Mouse (Mus musculus) CH12.LX (cell line): ENCODE measurements around the gene Prkg1. TPM values are rescaled to one million over a fixed set of nuclear protein-coding genes. Genes with fewer than 3 reads are reported as not detected.

Experiments used
- DNase-seq: peaks from one replicate; pipeline ENCODE4 v3.0.0-alpha.2; 2013; ENCODE audit errors: extremely low read depth
- H3K27ac ChIP-seq: 2 replicates; pipeline ENCODE4 v1.5.1; 2012; ENCODE audit warnings: low read depth, mild to moderate bottlenecking, control low read depth, moderate library complexity; ENCODE audit not compliant: insufficient read depth
- H3K27me3 ChIP-seq: replicated peaks from 2 replicates; pipeline ENCODE3; 2012; ENCODE audit warnings: inconsistent platforms
- H3K36me3 ChIP-seq, 2 experiments: replicated peaks in 1 of 2; 2 replicates each; pipeline versions ENCODE3 to v1.6.1; 2012; ENCODE audit warnings: inconsistent platforms in 1 of 2, low read length in 1 of 2, mild to moderate bottlenecking in 1 of 2, mixed read lengths in 1 of 2, moderate library complexity in 1 of 2; ENCODE audit not compliant: control insufficient read depth in 1 of 2, insufficient read depth in 1 of 2
- H3K4me1 ChIP-seq, 2 experiments: 2 replicates each; pipeline ENCODE4 v1.6.1; 2012; ENCODE audit warnings: inconsistent platforms in 1 of 2, moderate library complexity in 1 of 2; ENCODE audit not compliant: insufficient read depth in 2 of 2, control insufficient read depth in 1 of 2
- H3K4me2 ChIP-seq: 2 replicates; pipeline ENCODE4 v1.6.1; 2012; ENCODE audit warnings: low read depth, mild to moderate bottlenecking, control low read depth; ENCODE audit not compliant: poor library complexity, insufficient read depth, severe bottlenecking
- H3K4me3 ChIP-seq, 3 experiments: fragments of 150-350 bp in 1 of 3; sonication (generic) in 1 of 3; replicated peaks in 1 of 3; 2 replicates each; pipeline versions ENCODE3 to v1.5.1; 2011 to 2012; ENCODE audit warnings: low read depth in 2 of 3, low read length in 2 of 3, mild to moderate bottlenecking in 2 of 3, moderate library complexity in 2 of 3, control low read depth in 1 of 3, improper control_type of control experiment in 1 of 3, inconsistent platforms in 1 of 3, mixed read lengths in 1 of 3; ENCODE audit not compliant: poor library complexity in 1 of 3
- H3K79me2 ChIP-seq: replicated peaks from 2 replicates; pipeline ENCODE4 v1.6.1; 2012; ENCODE audit warnings: mild to moderate bottlenecking, moderate library complexity; ENCODE audit not compliant: control insufficient read depth, poor library complexity, insufficient read depth, severe bottlenecking; ENCODE audit errors: extremely low read depth
- H3K9ac ChIP-seq: 2 replicates; pipeline ENCODE4 v1.6.1; 2012; ENCODE audit warnings: low read depth, mild to moderate bottlenecking, control low read depth, moderate library complexity; ENCODE audit not compliant: insufficient read depth
- H3K9me3 ChIP-seq: replicated peaks from 2 replicates; pipeline ENCODE3; 2012; ENCODE audit warnings: low read length, inconsistent platforms, mixed read lengths
- BHLHE40 ChIP-seq: IDR thresholded peaks from 2 replicates; pipeline ENCODE4 v1.6.1; 2011; ENCODE audit warnings: mild to moderate bottlenecking, low read depth, low read length, improper control_type of control experiment
- CTCF ChIP-seq, 2 experiments: IDR thresholded peaks in 1 of 2; conservative IDR thresholded peaks in 1 of 2; 2 replicates each; pipeline ENCODE4 v1.5.1; 2011 to 2012; ENCODE audit warnings: low read depth in 2 of 2, low read length in 2 of 2, improper control_type of control experiment in 1 of 2, inconsistent platforms in 1 of 2, mild to moderate bottlenecking in 1 of 2, moderate library complexity in 1 of 2
- EP300 ChIP-seq: IDR thresholded peaks from 2 replicates; pipeline ENCODE4 v1.6.1; 2011; ENCODE audit warnings: low read length, improper control_type of control experiment
- HCFC1 ChIP-seq: IDR thresholded peaks from 2 replicates; pipeline ENCODE4 v1.6.1; 2012; ENCODE audit warnings: low read depth, mild to moderate bottlenecking, inconsistent platforms, low read length, improper control_type of control experiment
- IRF4 ChIP-seq: IDR thresholded peaks from 2 replicates; pipeline ENCODE4 v1.6.1; 2014; ENCODE audit warnings: low read depth, mild to moderate bottlenecking, inconsistent platforms, low read length, improper control_type of control experiment
- JUN ChIP-seq: IDR thresholded peaks from 2 replicates; pipeline ENCODE4 v1.6.1; 2011; ENCODE audit warnings: low read depth, mild to moderate bottlenecking, low read length, improper control_type of control experiment, moderate library complexity; ENCODE audit not compliant: insufficient read depth
- KAT2A ChIP-seq: IDR thresholded peaks from 2 replicates; pipeline ENCODE4 v1.6.1; 2012; ENCODE audit warnings: low read length, improper control_type of control experiment, inconsistent platforms; ENCODE audit not compliant: insufficient replicate concordance
- MAFK ChIP-seq: IDR thresholded peaks from 2 replicates; pipeline ENCODE4 v1.6.1; 2011; ENCODE audit warnings: low read length, improper control_type of control experiment; ENCODE audit not compliant: insufficient replicate concordance
- MAX ChIP-seq: IDR thresholded peaks from 2 replicates; pipeline ENCODE4 v1.6.1; 2011; ENCODE audit warnings: low read length, improper control_type of control experiment
- MXI1 ChIP-seq: IDR thresholded peaks from 2 replicates; pipeline ENCODE4 v1.6.1; 2011; ENCODE audit warnings: mild to moderate bottlenecking, low read depth, low read length, improper control_type of control experiment
- NELFE ChIP-seq: IDR thresholded peaks from 2 replicates; pipeline ENCODE4 v1.6.1; 2011; ENCODE audit warnings: low read depth, low read length, improper control_type of control experiment
- NRF1 ChIP-seq: IDR thresholded peaks from 2 replicates; pipeline ENCODE4 v1.6.1; 2014; ENCODE audit warnings: low read depth, mild to moderate bottlenecking, inconsistent platforms, low read length, improper control_type of control experiment, moderate library complexity
- POLR2A ChIP-seq: IDR thresholded peaks from 2 replicates; pipeline ENCODE4 v1.6.1; 2011; ENCODE audit warnings: low read depth, mild to moderate bottlenecking, improper control_type of control experiment, low read length
- RAD21 ChIP-seq: IDR thresholded peaks from 2 replicates; pipeline ENCODE4 v1.6.1; 2011; ENCODE audit warnings: low read depth, mild to moderate bottlenecking, low read length, improper control_type of control experiment, moderate library complexity
- RCOR1 ChIP-seq: conservative IDR thresholded peaks from 2 replicates; pipeline ENCODE4 v1.6.1; 2012; ENCODE audit warnings: low read depth, mild to moderate bottlenecking, inconsistent platforms, low read length, improper control_type of control experiment
- SMC3 ChIP-seq: IDR thresholded peaks from 2 replicates; pipeline ENCODE4 v1.6.1; 2011; ENCODE audit warnings: low read depth, low read length, improper control_type of control experiment
- ZKSCAN1 ChIP-seq: IDR thresholded peaks from 2 replicates; pipeline ENCODE4 v1.6.1; 2012; ENCODE audit warnings: low read depth, inconsistent platforms, low read length, improper control_type of control experiment, borderline replicate concordance
- dilution Hi-C: fragments of 300-500 bp; cut with MboI; formaldehyde crosslinking; loops from 2 replicates; pipeline ENCODE4 v1.14.3; 2020; ENCODE audit warnings: low sequenced_read_pairs; ENCODE audit not compliant: extremely low pct_unique_long_range_greater_than_20kb, extremely low pct_ligation_motif_present
- in situ Hi-C: fragments of 300-500 bp; cut with MboI; formaldehyde crosslinking; loops from 3 replicates; pipeline ENCODE4 v1.14.3; 2019; ENCODE audit warnings: low sequenced_read_pairs, low pct_ligation_motif_present, low pct_unique_long_range_greater_than_20kb, mixed read lengths
- polyA plus RNA-seq: library from polyadenylated mRNA; unstranded; fragments of >175 nt; gene quantifications from 2 replicates; pipeline ENCODE4 v1.2.1, GENCODE M21; 2012; ENCODE audit warnings: low read depth; ENCODE audit not compliant: insufficient read length
- total RNA-seq, 2 experiments: library from RNA; depleted of rRNA; stranded (reverse); fragments of 300-350 nt in 1 of 2; fragments of >200 nt in 1 of 2; gene quantifications; 2 replicates each; pipeline ENCODE4 v1.2.3; 2012 to 2014

Prkg1 gene
- total and polyA plus RNA-seq, 3 experiments, result not detected

DNA sequence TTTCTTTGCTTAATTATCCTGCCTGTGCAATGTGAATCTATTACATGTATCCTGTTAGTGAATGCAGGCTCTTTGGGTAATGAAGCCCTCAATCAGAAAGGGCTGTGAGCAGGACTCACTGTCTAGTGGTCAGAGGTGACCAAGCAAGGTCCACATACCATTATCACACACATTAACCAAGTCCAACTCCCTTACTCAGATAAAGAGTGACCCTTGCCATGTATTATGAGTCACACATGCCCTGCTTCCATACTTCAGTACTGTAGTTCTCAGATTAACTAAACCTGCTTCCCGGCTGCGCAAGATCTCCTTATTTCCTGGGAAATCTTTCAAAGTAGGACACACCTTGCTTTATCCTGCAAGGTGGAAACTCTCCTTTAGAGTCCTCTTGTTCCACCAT, 1073.6 kb downstream of the Prkg1 start:
- DNase-seq, result no peak
- TF ChIP-seq HCFC1 (no peak), NELFE (no peak), ZKSCAN1 (no peak), POLR2A (no peak), MXI1 (no peak), RCOR1 (no peak), CTCF (conservative IDR thresholded peaks at IDR 0.05 in 1 of 2, IDR thresholded peaks at IDR 0.05 in 1 of 2; ENCODE audit: low read depth in 2 of 2, low read length in 2 of 2) (no peak), KAT2A (no peak)
- TF ChIP-seq, all 38 proteins: peak for 0
- Histone ChIP-seq H3K27me3 (no peaks in the 10 kb centered on the region), H3K4me2 (no peak overlapping the region), H3K27ac (no peak overlapping the region), H3K9ac (no peak overlapping the region), H3K4me3 (no peak overlapping the region), H3K4me1 (no peaks in the 10 kb centered on the region), H3K9me3 (no peaks in the 10 kb centered on the region), H3K79me2 (no peaks in the 10 kb centered on the region), H3K36me3 (no peaks in the 10 kb centered on the region)
- dilution Hi-C loops, result no loop called here
- in situ Hi-C loops, result no loop called here

DNA sequence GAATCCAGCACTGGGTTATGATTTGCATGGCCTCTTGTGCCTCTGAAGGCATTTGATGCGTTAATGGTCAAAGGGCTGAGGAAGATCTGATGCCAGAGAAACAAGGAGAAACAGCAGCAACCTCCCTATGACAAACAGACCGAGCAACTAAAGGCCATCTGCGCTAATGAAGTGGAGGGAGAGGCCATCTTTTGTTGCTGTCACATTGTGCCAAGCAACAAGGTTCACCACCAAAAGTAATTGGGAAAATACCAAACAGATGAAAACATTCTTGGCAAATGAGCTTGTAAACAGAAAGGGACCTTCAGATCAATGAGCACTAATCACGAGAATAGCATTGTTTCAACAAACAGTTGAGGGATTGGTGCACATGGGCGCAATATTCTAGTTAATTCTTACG, 1074.1 kb downstream of the Prkg1 start:
- H3K9ac ChIP-seq, result no peak overlapping the region
- no peaks in the 10 kb centered on the region for H3K4me1 ChIP-seq
- H3K79me2 ChIP-seq, result no peaks in the 10 kb centered on the region
- no peaks in the 10 kb centered on the region for H3K36me3 ChIP-seq
- H3K9me3 ChIP-seq, result no peaks in the 10 kb centered on the region
- dilution Hi-C loops (no loop called here), in situ Hi-C loops (no loop called here)
- TF ChIP-seq MAX (no peak), CTCF (conservative IDR thresholded peaks at IDR 0.05 in 1 of 2, IDR thresholded peaks at IDR 0.05 in 1 of 2; ENCODE audit: low read depth in 2 of 2, low read length in 2 of 2) (no peak), EP300 (no peak), SMC3 (no peak), NRF1 (no peak), JUN (no peak), RAD21 (no peak), MAFK (no peak), IRF4 (no peak), BHLHE40 (no peak)
- H3K4me3 ChIP-seq, result no peak overlapping the region
- DNase-seq, result no peak
- H3K4me2 ChIP-seq, result no peak overlapping the region
- H3K27ac ChIP-seq, result no peak overlapping the region
- H3K27me3 ChIP-seq, result no peaks in the 10 kb centered on the region
